ENCODE assay signal across 14 mouse cellular contexts in the genomic region with DNA sequence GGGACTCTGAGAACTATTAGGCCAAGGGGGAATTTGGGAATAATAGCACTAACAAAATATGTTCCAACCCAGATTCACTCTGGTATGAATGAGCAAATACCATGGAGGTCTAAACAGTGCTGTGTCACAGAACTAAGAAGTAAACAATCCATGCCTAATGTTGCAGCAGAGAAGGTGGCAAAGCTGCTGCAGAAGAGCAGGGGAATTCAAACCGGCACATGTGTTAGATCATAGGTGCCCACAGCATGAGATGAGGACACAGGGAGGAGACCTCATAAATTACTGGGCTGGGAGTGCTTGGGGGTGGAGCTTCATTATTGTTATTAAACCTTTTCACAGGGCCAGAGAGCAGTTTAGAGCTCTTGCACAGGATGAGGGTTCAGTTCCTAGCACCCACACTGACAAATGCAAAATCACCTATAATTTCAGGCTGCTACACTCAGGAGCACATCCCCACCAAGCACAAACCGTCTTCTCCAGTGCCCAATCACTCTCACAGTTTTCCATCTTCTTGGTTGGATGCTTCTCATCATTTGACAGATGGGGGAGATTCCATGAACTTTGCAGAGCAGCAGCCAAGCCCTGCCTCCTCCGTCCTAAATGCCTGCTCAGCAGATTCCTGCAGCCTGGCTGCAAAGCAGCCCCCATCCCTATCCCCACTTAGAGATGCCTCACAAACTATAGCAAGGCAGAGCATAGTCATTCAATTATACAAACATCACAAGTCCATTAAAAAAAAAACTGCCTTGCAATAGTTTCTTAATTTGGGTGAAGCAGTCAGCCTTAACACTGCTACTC.
DNase-seq lines count a peak whose midpoint lies in the region; ATAC-seq and TF ChIP-seq lines count a peak whose summit lies in the region.
"Had no signal": no experiment of that assay in that cellular context is flagged by ENCODE, and none has a peak within 500 bp of the region (broad histone marks: within the 10 kb centered on the region; RNA-seq: fewer than 3 reads in every experiment).

No protein-coding gene starts in this region.

- no peak for TF ChIP-seq CTCF in kidney, adult 2 months (conservative IDR thresholded peaks at IDR 0.05; ENCODE audit: insufficient read depth, insufficient read length, low read depth, low read length)

- no peak overlapping the region for H3K9ac ChIP-seq in hindbrain, embryonic 11.5 days (ENCODE audit: low read depth, low read length)
- no peak overlapping the region for H3K9ac ChIP-seq in neural tube, embryonic 14.5 days (replicated peaks; ENCODE audit: low read depth, low read length)
- H3K9ac ChIP-seq: liver, embryonic 12.5 days had no signal

- no peak overlapping the region for H3K4me2 ChIP-seq in hindbrain, embryonic 11.5 days (replicated peaks; ENCODE audit: low read depth, low read length)
- H3K4me2 ChIP-seq in neural tube, embryonic 14.5 days (ENCODE audit: low read depth, low read length), result no peak overlapping the region
- H3K4me2 ChIP-seq: liver, embryonic 12.5 days had no signal

- no peak for TF ChIP-seq POLR2A in kidney, adult 2 months (IDR thresholded peaks at IDR 0.05; ENCODE audit: low read depth, low read length)

- DNase-seq in kidney, postnatal 10 days, result peak; percentile 25
- DNase-seq in kidney, adult 2 months, result no peak
- peak; percentile 42 for DNase-seq in embryo, embryonic 10 days (ENCODE audit: low spot score)
- DNase-seq in hindbrain, embryonic 11.5 days (ENCODE audit: low spot score), result no peak
- no peak for DNase-seq in cerebellum, adult 11 months
- no peak for DNase-seq in urinary bladder, postnatal 36 days (ENCODE audit: low spot score in 2 of 2)
- DNase-seq: adrenal gland, adult 2 months; cerebellum, adult 11-12 months; thymus, adult 18-20 months had no signal

- 19% methylated on average over 3 of the region's 3 CpGs for WGBS in kidney, adult 2 months
- 26% methylated on average over 3 of the region's 3 CpGs for WGBS in hindbrain, embryonic 11.5 days
- WGBS in neural tube, embryonic 14.5 days, result 7% methylated on average over 3 of the region's 3 CpGs

- H3K27ac ChIP-seq in kidney, adult 2 months (ENCODE audit: insufficient read depth, low read depth, low read length), result no peak overlapping the region
- H3K27ac ChIP-seq in hindbrain, embryonic 11.5 days (ENCODE audit: low read depth, low read length), result no peak overlapping the region
- 0 out of 2 replicates have a peak overlapping the region, but pooled peaks have one; percentile 25 for H3K27ac ChIP-seq in neural tube, embryonic 14.5 days (ENCODE audit: low read depth, low read length)
- H3K27ac ChIP-seq: liver, embryonic 12.5 days had no signal

- no peaks in the 10 kb centered on the region for H3K9me3 ChIP-seq in hindbrain, embryonic 11.5 days (ENCODE audit: control insufficient read depth, low read length)
- H3K9me3 ChIP-seq in neural tube, embryonic 14.5 days (ENCODE audit: control insufficient read depth, low read length), result no peaks in the 10 kb centered on the region
- H3K9me3 ChIP-seq: liver, embryonic 12.5 days; megakaryocyte, embryonic 14.5 days had no signal

- no peak overlapping the region for H3K4me3 ChIP-seq in kidney, adult 2 months (ENCODE audit: insufficient read depth, low read depth, low read length)
- H3K4me3 ChIP-seq in hindbrain, embryonic 11.5 days (ENCODE audit: low read depth, low read length), result no peak overlapping the region
- H3K4me3 ChIP-seq in neural tube, embryonic 14.5 days (ENCODE audit: low read depth, low read length), result no peak overlapping the region
- H3K4me3 ChIP-seq: liver, embryonic 12.5 days; megakaryocyte, embryonic 14.5 days had no signal

- H3K27me3 ChIP-seq in kidney, adult 2 months (replicated peaks; ENCODE audit: control insufficient read depth, insufficient read depth, low read length), result no peaks in the 10 kb centered on the region
- no peaks in the 10 kb centered on the region for H3K27me3 ChIP-seq in hindbrain, embryonic 11.5 days (ENCODE audit: control insufficient read depth, insufficient read depth, low read length)
- H3K27me3 ChIP-seq in neural tube, embryonic 14.5 days (ENCODE audit: control insufficient read depth, insufficient read depth, low read length), result no peaks in the 10 kb centered on the region; the same call in 1 of the 2 replicates
- H3K27me3 ChIP-seq: liver, embryonic 12.5 days; Patski had no signal

- peak; percentile 21; the same call in 1 of the 2 replicates for ATAC-seq in hindbrain, embryonic 11.5 days (ENCODE audit: low FRiP score)
- peak; percentile 75 for ATAC-seq in neural tube, embryonic 14.5 days (ENCODE audit: low read depth)
- ATAC-seq: CD4-positive, CD25-positive, alpha-beta regulatory T cell, adult 4 months; liver, embryonic 12.5 days; Patski had no signal

- no peaks in the 10 kb centered on the region for H3K36me3 ChIP-seq in kidney, adult 2 months (ENCODE audit: control insufficient read depth, insufficient read depth, low read length)
- H3K36me3 ChIP-seq in hindbrain, embryonic 11.5 days (ENCODE audit: control insufficient read depth, insufficient read depth, low read length), result no peaks in the 10 kb centered on the region
- no peaks in the 10 kb centered on the region for H3K36me3 ChIP-seq in neural tube, embryonic 14.5 days (ENCODE audit: control insufficient read depth, insufficient read depth, low read length)
- H3K36me3 ChIP-seq: liver, embryonic 12.5 days had no signal

- no peaks in the 10 kb centered on the region for H3K4me1 ChIP-seq in kidney, adult 2 months (ENCODE audit: control insufficient read depth, insufficient read depth, low read length)
- no peaks in the 10 kb centered on the region; the same call in 1 of the 2 replicates for H3K4me1 ChIP-seq in hindbrain, embryonic 11.5 days (replicated peaks; ENCODE audit: control insufficient read depth, insufficient read depth, low read length)
- peaks cover 12% of the 10 kb centered on the region for H3K4me1 ChIP-seq in neural tube, embryonic 14.5 days (ENCODE audit: control insufficient read depth, insufficient read depth, low read length)
- H3K4me1 ChIP-seq: liver, embryonic 12.5 days had no signal

Comparison
In these comparisons a context has a peak if more than half of its experiments do, and no peak if none do; other contexts are left out.
1. DNase-seq: peak in kidney, postnatal 10 days (single experiment) and embryo, embryonic 10 days (single experiment); none in kidney, adult 2 months (single experiment), hindbrain, embryonic 11.5 days (single experiment), cerebellum, adult 11 months (single experiment) and urinary bladder, postnatal 36 days (0 of 2).